Mouse (Mus musculus) spleen, adult 2 months (tissue): ENCODE measurements at regions not wholly inside any gene's neighbourhood (a gene's known extent, or its start where the extent isn't known, plus 50 kb on each side); places are given as distances from the start of the nearest gene placed in this dataset.

Experiments used
- DNase-seq, 2 experiments: peaks; one replicate each; pipeline versions ENCODE4 v3.0.0 to v3.0.0-alpha.2; 2012 to 2021; ENCODE audit warnings: low spot score in 2 of 2, low read depth in 1 of 2
- H3K27ac ChIP-seq: fragments of 200-500 bp; 2 replicates; pipeline ENCODE4 v1.5.1; 2012; ENCODE audit warnings: low read length, inconsistent platforms; ENCODE audit not compliant: insufficient read depth
- H3K27me3 ChIP-seq: fragments of 200-500 bp; 2 replicates; pipeline ENCODE4 v1.6.1; 2012; ENCODE audit warnings: mild to moderate bottlenecking, moderate library complexity, low read length, inconsistent platforms; ENCODE audit not compliant: control insufficient read depth, insufficient read depth
- H3K36me3 ChIP-seq: fragments of 200-500 bp; 2 replicates; pipeline ENCODE4 v1.6.1; 2012; ENCODE audit warnings: mild to moderate bottlenecking, low read length, inconsistent platforms; ENCODE audit not compliant: control insufficient read depth, insufficient read depth
- H3K4me1 ChIP-seq: fragments of 200-500 bp; 2 replicates; pipeline ENCODE4 v1.6.1; 2011; ENCODE audit warnings: inconsistent platforms; ENCODE audit not compliant: control insufficient read depth, insufficient read depth, insufficient read length
- H3K4me3 ChIP-seq: fragments of 200-500 bp; 2 replicates; pipeline ENCODE4 v1.5.1; 2011; ENCODE audit warnings: mild to moderate bottlenecking, inconsistent platforms; ENCODE audit not compliant: insufficient read depth, insufficient read length; ENCODE audit errors: extremely low read depth
- CTCF ChIP-seq: fragments of 200-500 bp; IDR thresholded peaks from 2 replicates; pipeline ENCODE4 v1.5.1; 2011; ENCODE audit warnings: mild to moderate bottlenecking, inconsistent platforms; ENCODE audit not compliant: insufficient read depth, insufficient read length, insufficient replicate concordance; ENCODE audit errors: extremely low read depth
- POLR2A ChIP-seq: fragments of 200-500 bp; IDR thresholded peaks from 2 replicates; pipeline ENCODE4 v1.6.1; 2011; ENCODE audit warnings: low read depth, low read length, inconsistent platforms
- WGBS: fragments of 180-500 bp; shearing (Covaris S2); methylation state at CpG from one replicate; pipeline ENCODE4 v1.1.7; 2018; 5-methylcytosine and 5-hydroxymethylcytosine counted together

DNA sequence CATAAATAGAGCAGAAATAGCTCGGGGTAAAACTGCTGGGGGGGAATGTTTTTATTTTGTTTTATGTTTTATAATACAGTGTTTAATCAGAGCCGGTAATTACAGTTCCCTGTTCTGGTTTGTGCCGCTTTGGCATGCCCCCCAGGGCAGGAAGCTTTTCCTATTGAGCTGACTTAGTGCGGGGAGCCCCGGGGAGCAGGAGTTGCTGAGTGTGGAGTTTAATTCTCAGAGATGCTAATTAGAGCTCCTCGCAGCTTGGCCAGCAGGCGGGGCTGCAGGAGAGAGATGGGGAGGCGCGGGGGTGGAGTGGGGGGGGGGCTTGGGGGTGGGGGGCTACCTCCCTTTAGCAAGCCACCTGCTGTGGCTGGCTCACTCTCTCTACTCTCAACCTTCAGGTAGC, 322.6 kb downstream of the Matn1 start:
- H3K36me3 ChIP-seq, result no peaks in the 10 kb centered on the region
- no peak overlapping the region for H3K27ac ChIP-seq
- H3K4me3 ChIP-seq, result no peak overlapping the region
- DNase-seq, result no peak
- 22% methylated on average over 9 of the region's 9 CpGs for WGBS
- H3K27me3 ChIP-seq, result no peaks in the 10 kb centered on the region
- TF ChIP-seq POLR2A (no peak), CTCF (no peak)
- H3K4me1 ChIP-seq, result no peaks in the 10 kb centered on the region

DNA sequence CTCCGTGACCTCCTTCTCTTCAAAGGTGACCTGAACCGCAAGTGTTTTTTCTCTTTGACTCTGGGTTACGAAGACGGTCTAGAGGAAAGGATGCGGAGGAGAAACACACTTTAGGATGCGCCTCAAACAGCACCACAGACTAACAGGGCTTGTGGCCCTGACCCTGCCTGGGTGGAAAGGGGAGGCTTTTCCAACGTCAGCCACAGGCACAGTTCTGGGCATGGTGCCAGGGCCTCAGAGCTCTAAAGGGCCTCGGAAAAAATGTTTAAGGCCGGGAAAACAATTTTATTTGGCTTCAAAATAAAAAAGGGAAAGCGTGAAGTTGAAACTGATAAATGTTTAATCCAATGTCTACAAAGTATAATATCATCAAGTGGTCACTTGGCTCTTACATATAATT, 323.6 kb downstream of the Matn1 start:
- 65% methylated on average over 10 of the region's 10 CpGs for WGBS
- DNase-seq, result no peak
- TF ChIP-seq POLR2A, result no peak
- TF ChIP-seq CTCF, result no peak
- H3K27ac ChIP-seq, result no peak overlapping the region
- no peaks in the 10 kb centered on the region for H3K4me1 ChIP-seq
- H3K4me3 ChIP-seq, result no peak overlapping the region
- no peaks in the 10 kb centered on the region for H3K36me3 ChIP-seq
- H3K27me3 ChIP-seq, result no peaks in the 10 kb centered on the region

DNA sequence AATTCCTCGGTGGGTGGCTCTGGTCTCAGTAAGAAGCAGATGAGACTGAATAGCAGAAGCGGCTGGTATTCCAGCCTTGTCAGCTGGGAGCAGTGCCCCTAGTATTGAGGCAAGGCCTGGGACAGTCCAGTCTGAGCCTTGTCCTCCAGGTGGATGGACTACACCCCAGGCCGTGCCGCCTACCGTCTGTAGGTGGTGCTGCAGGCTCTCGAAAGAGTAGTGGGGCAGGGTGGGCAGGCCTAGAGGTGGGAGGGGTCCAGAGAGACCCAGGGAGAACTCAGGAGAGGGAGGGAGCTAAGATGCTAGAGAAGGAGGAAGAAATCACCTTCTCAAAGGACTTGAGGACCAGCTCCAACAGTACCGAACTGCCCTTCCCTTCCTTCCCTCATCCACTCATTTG, 326.0 kb downstream of the Matn1 start:
- Histone ChIP-seq H3K27me3 (no peaks in the 10 kb centered on the region), H3K4me3 (no peak overlapping the region), H3K4me1 (no peaks in the 10 kb centered on the region), H3K36me3 (no peaks in the 10 kb centered on the region), H3K27ac (no peak overlapping the region)
- no peak for DNase-seq
- WGBS, result 51% methylated on average over 7 of the region's 7 CpGs
- no peak for TF ChIP-seq POLR2A

DNA sequence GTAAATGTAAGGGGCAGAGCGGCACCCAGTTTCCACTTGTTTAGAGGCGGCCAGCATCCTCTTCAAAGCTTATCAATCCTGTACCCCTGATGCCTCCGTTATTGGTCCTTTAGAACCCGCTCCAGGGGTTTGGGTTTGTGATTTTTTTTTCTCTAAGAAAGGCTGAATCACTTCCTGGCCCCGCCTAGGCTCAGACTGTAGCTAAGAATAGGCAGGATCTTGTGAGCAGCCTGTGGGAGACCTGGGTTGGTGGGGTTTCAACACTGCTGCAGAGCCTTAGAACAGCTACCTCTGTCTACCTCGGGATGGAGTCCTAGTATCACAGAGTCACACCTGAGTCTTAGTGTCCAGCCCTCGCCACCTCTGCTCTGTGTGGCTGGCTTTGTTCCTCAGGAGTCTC, 327.9 kb downstream of the Matn1 start:
- Histone ChIP-seq H3K4me3 (no peak overlapping the region), H3K4me1 (no peaks in the 10 kb centered on the region), H3K27ac (no peak overlapping the region), H3K27me3 (no peaks in the 10 kb centered on the region), H3K36me3 (no peaks in the 10 kb centered on the region)
- TF ChIP-seq POLR2A (no peak), CTCF (no peak)
- no peak for DNase-seq
- 27% methylated on average over 7 of the region's 7 CpGs for WGBS

DNA sequence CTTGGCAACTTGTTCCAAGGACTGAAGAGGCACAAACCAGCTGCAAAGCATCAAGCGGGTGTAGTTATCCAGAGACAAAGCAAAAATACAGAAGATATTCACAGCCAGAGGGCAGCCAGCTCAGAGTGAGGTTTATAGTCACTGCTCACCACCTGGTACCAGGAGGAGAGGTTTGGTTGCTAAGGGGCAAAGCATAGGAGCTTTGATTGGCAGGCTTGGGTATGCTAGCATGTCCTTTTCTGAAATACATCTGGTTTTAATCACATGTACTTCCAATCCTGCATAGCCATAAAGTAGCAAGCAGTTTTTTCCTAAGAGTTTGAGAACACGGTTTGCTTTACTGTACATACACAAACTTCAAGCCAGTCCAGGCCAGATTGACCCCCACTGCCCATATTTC, 349.4 kb downstream of the Matn1 start:
- 93% methylated on average over 2 of the region's 2 CpGs for WGBS
- no peak overlapping the region for H3K4me3 ChIP-seq
- H3K27me3 ChIP-seq, result no peaks in the 10 kb centered on the region
- no peaks in the 10 kb centered on the region for H3K4me1 ChIP-seq
- TF ChIP-seq CTCF, result no peak
- no peak for TF ChIP-seq POLR2A
- no peak for DNase-seq
- H3K36me3 ChIP-seq, result no peaks in the 10 kb centered on the region
- H3K27ac ChIP-seq, result no peak overlapping the region

DNA sequence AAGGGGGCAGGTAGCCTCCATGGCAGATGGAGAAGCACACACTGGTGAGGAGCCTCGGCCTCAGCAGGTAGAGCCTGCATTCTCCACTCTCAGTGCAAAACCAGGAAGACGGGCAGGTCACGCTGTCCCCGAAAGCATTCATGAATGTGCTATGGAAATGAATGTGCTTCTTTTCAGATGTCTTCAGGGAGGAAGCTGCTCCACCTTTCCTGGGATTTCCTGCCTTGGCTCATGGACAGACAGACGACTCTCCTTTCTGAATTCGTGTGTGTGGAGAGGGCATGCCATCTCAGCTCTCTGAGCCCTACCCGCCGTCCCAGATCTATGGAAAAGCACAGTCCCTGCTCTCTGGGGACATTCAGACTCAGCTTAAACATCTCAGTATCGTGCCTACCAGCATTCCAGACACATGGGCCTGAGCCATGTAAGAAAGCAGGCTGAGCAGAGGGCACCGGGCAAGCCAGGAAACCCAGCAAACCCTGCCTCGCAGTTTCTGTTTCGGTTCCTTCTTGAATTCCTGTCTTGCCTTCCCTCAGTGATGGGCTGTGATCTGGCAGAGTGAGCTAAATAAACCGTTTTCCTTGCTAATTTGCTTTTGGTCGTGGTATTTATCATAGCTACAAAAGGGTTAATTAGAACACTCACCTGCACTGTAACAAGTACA, 354.0 kb downstream of the Matn1 start:
- Histone ChIP-seq H3K27ac (no peak overlapping the region), H3K27me3 (no peaks in the 10 kb centered on the region), H3K36me3 (no peaks in the 10 kb centered on the region), H3K4me3 (no peak overlapping the region), H3K4me1 (no peaks in the 10 kb centered on the region)
- no peak for DNase-seq
- TF ChIP-seq CTCF, result no peak
- no peak for TF ChIP-seq POLR2A
- 56% methylated on average over 14 of the region's 14 CpGs for WGBS

DNA sequence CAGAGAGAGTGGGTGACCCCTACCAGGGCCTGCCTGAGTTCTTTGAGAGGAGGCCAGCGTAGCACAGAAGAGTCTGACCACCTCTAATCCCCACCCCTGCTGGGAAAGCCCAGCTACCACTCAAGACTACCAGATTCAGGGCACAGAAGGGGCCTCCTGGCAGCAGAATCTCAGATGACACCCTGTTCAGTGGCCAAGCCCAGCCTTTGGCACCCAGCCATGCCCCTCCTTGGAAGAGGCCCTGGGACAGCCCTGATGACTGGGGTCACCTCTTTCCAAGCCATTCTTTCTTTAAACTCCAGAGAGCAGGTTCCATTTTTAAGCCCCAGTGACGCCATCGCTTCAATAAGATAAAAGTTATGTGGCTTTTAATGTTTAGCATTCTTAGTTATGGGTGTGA, 359.8 kb downstream of the Matn1 start:
- TF ChIP-seq CTCF (no peak), POLR2A (no peak)
- H3K4me3 ChIP-seq, result no peak overlapping the region
- 89% methylated on average over 3 of the region's 3 CpGs for WGBS
- no peak overlapping the region for H3K27ac ChIP-seq
- H3K27me3 ChIP-seq, result no peaks in the 10 kb centered on the region
- no peaks in the 10 kb centered on the region for H3K4me1 ChIP-seq
- H3K36me3 ChIP-seq, result no peaks in the 10 kb centered on the region
- DNase-seq, result no peak
